Mouse (Mus musculus) lung, embryonic 15.5 days (tissue): Measurements from ENCODE around the gene Actn4. TPM values are rescaled to one million over a fixed set of nuclear protein-coding genes. Genes with fewer than 3 reads are reported as not detected.

ENCODE experiments used
- ATAC-seq: fragments of 200-750 bp; cut with Nextera tagmentation; 2 replicates; pipeline ENCODE4 v1.8.0; 2017; ENCODE audit warnings: moderate number of reproducible peaks, borderline replicate concordance; ENCODE audit not compliant: low FRiP score, low TSS enrichment; ENCODE audit errors: extremely low read depth
- H3K27ac ChIP-seq: fragments of 300-500 bp; sonication (generic); 2 replicates; pipeline ENCODE4 v1.5.1; 2015; ENCODE audit warnings: moderate library complexity, mild to moderate bottlenecking, inconsistent platforms
- H3K27me3 ChIP-seq: fragments of 300-500 bp; sonication (generic); 2 replicates; pipeline ENCODE4 v1.6.1; 2015; ENCODE audit warnings: inconsistent platforms
- H3K36me3 ChIP-seq: fragments of 300-500 bp; sonication (generic); 2 replicates; pipeline ENCODE4 v1.6.1; 2015; ENCODE audit warnings: inconsistent platforms
- H3K4me1 ChIP-seq: fragments of 300-500 bp; sonication (generic); 2 replicates; pipeline ENCODE4 v1.6.1; 2015; ENCODE audit warnings: inconsistent platforms
- H3K4me2 ChIP-seq: fragments of 300-500 bp; sonication (generic); 2 replicates; pipeline ENCODE4 v1.6.1; 2015; ENCODE audit warnings: inconsistent platforms, mild to moderate bottlenecking, moderate library complexity
- H3K4me3 ChIP-seq: fragments of 300-500 bp; sonication (generic); 2 replicates; pipeline ENCODE4 v1.5.1; 2015; ENCODE audit warnings: mild to moderate bottlenecking, inconsistent platforms
- H3K9ac ChIP-seq: fragments of 300-500 bp; sonication (generic); 2 replicates; pipeline ENCODE4 v1.6.1; 2015; ENCODE audit warnings: inconsistent platforms
- H3K9me3 ChIP-seq: fragments of 300-500 bp; sonication (generic); 2 replicates; pipeline ENCODE4 v1.6.1; 2016; ENCODE audit warnings: inconsistent platforms
- WGBS: fragments of 180-500 bp; shearing (Covaris S2); methylation state at CpG from one replicate; pipeline ENCODE4 v1.1.7; 2015; 5-methylcytosine and 5-hydroxymethylcytosine counted together
- polyA plus RNA-seq: library from polyadenylated mRNA; unstranded; fragments of >200 nt; fragmentation: Nextera tagmentation; extraction: Ambion mirVana; gene quantifications from 2 replicates; pipeline ENCODE4 v1.2.1, GENCODE M21; 2015

Gene Actn4
- polyA plus RNA-seq, 1 experiment from 2014 or later, result 302 TPM

- 31% methylated on average over 6 of the region's 6 CpGs for WGBS
- Histone ChIP-seq H3K36me3 (no peaks in the 10 kb centered on the region), H3K27me3 (no peaks in the 10 kb centered on the region), H3K27ac (peak overlapping the region; percentile 93), H3K9ac (peak overlapping the region; percentile 18; the same call in 1 of the 2 replicates), H3K9me3 (no peaks in the 10 kb centered on the region), H3K4me3 (no peak overlapping the region), H3K4me1 (peaks cover 96% of the 10 kb centered on the region), H3K4me2 (peak overlapping the region; percentile 32)
- no peak for ATAC-seq
Measured at GRCm38 (mm10) chr7:28944756-28945415, 17.3 kb downstream of the Actn4 start.

- Histone ChIP-seq H3K36me3 (no peaks in the 10 kb centered on the region), H3K27me3 (no peaks in the 10 kb centered on the region), H3K9ac (no peak overlapping the region), H3K27ac (peak overlapping the region; percentile 93), H3K4me2 (0 out of 2 replicates have a peak overlapping the region, but pooled peaks have one; percentile 0), H3K9me3 (no peaks in the 10 kb centered on the region), H3K4me1 (peaks cover 95% of the 10 kb centered on the region), H3K4me3 (no peak overlapping the region)
- WGBS, result 45% methylated on average over 5 of the region's 5 CpGs
- no peak for ATAC-seq
Measured at GRCm38 (mm10) chr7:28943451-28944180, 18.5 kb downstream of the Actn4 start.

GRCm38 (mm10) chr7:28941542-28941941 lies 20.6 kb downstream of the Actn4 start:
- H3K27ac ChIP-seq, result peak overlapping the region; percentile 85
- no peak overlapping the region for H3K9ac ChIP-seq
- WGBS, result 39% methylated on average over 4 of the region's 4 CpGs
- no peaks in the 10 kb centered on the region for H3K9me3 ChIP-seq
- H3K36me3 ChIP-seq, result no peaks in the 10 kb centered on the region
- no peak for ATAC-seq
- no peaks in the 10 kb centered on the region for H3K27me3 ChIP-seq
- H3K4me1 ChIP-seq, result peaks cover 83% of the 10 kb centered on the region
- no peak overlapping the region for H3K4me2 ChIP-seq
- no peak overlapping the region for H3K4me3 ChIP-seq

- H3K4me1 ChIP-seq, result peaks cover 83% of the 10 kb centered on the region
- ATAC-seq, result no peak
- H3K27me3 ChIP-seq, result no peaks in the 10 kb centered on the region
- WGBS, result 51% methylated on average over 4 of the region's 4 CpGs
- no peak overlapping the region for H3K4me2 ChIP-seq
- H3K4me3 ChIP-seq, result no peak overlapping the region
- no peaks in the 10 kb centered on the region for H3K9me3 ChIP-seq
- H3K36me3 ChIP-seq, result no peaks in the 10 kb centered on the region
- H3K27ac ChIP-seq, result peak overlapping the region; percentile 85
- H3K9ac ChIP-seq, result no peak overlapping the region
Measured at GRCm38 (mm10) chr7:28941129-28941528, 21.0 kb downstream of the Actn4 start.

- ATAC-seq, result no peak
- Histone ChIP-seq H3K36me3 (no peaks in the 10 kb centered on the region), H3K27me3 (no peaks in the 10 kb centered on the region), H3K4me3 (no peak overlapping the region), H3K4me2 (no peak overlapping the region), H3K9me3 (no peaks in the 10 kb centered on the region), H3K9ac (no peak overlapping the region), H3K4me1 (peaks cover 70% of the 10 kb centered on the region), H3K27ac (0 out of 2 replicates have a peak overlapping the region, but pooled peaks have one; percentile 85)
- 67% methylated on average over 7 of the region's 7 CpGs for WGBS
Measured at GRCm38 (mm10) chr7:28939418-28940183, 22.5 kb downstream of the Actn4 start.

GRCm38 (mm10) chr7:28938654-28939053 lies 23.5 kb downstream of the Actn4 start:
- H3K27ac ChIP-seq, result 0 out of 2 replicates have a peak overlapping the region, but pooled peaks have one; percentile 37
- 80% methylated on average over 4 of the region's 4 CpGs for WGBS
- no peak overlapping the region for H3K4me2 ChIP-seq
- peaks cover 62% of the 10 kb centered on the region for H3K4me1 ChIP-seq
- H3K27me3 ChIP-seq, result no peaks in the 10 kb centered on the region
- no peak overlapping the region for H3K9ac ChIP-seq
- no peak overlapping the region for H3K4me3 ChIP-seq
- no peaks in the 10 kb centered on the region for H3K9me3 ChIP-seq
- ATAC-seq, result no peak
- H3K36me3 ChIP-seq, result no peaks in the 10 kb centered on the region

- H3K36me3 ChIP-seq, result no peaks in the 10 kb centered on the region
- no peak overlapping the region for H3K9ac ChIP-seq
- no peaks in the 10 kb centered on the region for H3K9me3 ChIP-seq
- H3K4me3 ChIP-seq, result no peak overlapping the region
- H3K4me2 ChIP-seq, result no peak overlapping the region
- no peaks in the 10 kb centered on the region for H3K27me3 ChIP-seq
- 50% methylated on average over 4 of the region's 4 CpGs for WGBS
- ATAC-seq, result no peak
- H3K27ac ChIP-seq, result peak overlapping the region; percentile 40
- peaks cover 58% of the 10 kb centered on the region for H3K4me1 ChIP-seq
Measured at GRCm38 (mm10) chr7:28936787-28937186, 25.4 kb downstream of the Actn4 start.

GRCm38 (mm10) chr7:28933825-28934224 lies 28.3 kb downstream of the Actn4 start:
- H3K4me2 ChIP-seq, result no peak overlapping the region
- no peak for ATAC-seq
- H3K36me3 ChIP-seq, result no peaks in the 10 kb centered on the region
- H3K4me3 ChIP-seq, result no peak overlapping the region
- H3K27ac ChIP-seq, result no peak overlapping the region
- WGBS, result 84% methylated on average over 2 of the region's 2 CpGs
- no peak overlapping the region for H3K9ac ChIP-seq
- no peaks in the 10 kb centered on the region for H3K9me3 ChIP-seq
- no peaks in the 10 kb centered on the region for H3K27me3 ChIP-seq
- peaks cover 59% of the 10 kb centered on the region for H3K4me1 ChIP-seq

GRCm38 (mm10) chr7:28932421-28933041 lies 29.6 kb downstream of the Actn4 start:
- H3K4me3 ChIP-seq, result no peak overlapping the region
- 57% methylated on average over 6 of the region's 6 CpGs for WGBS
- no peaks in the 10 kb centered on the region for H3K36me3 ChIP-seq
- H3K9me3 ChIP-seq, result no peaks in the 10 kb centered on the region
- H3K9ac ChIP-seq, result no peak overlapping the region
- peak; percentile 25; the same call in 1 of the 2 replicates for ATAC-seq
- H3K27ac ChIP-seq, result peak overlapping the region; percentile 69
- peaks cover 58% of the 10 kb centered on the region for H3K4me1 ChIP-seq
- no peak overlapping the region for H3K4me2 ChIP-seq
- H3K27me3 ChIP-seq, result no peaks in the 10 kb centered on the region

- Histone ChIP-seq H3K9ac (no peak overlapping the region), H3K4me2 (no peak overlapping the region; the same call in 1 of the 2 replicates), H3K27ac (peak overlapping the region; percentile 69), H3K4me1 (peaks cover 55% of the 10 kb centered on the region), H3K27me3 (no peaks in the 10 kb centered on the region), H3K4me3 (no peak overlapping the region), H3K36me3 (no peaks in the 10 kb centered on the region), H3K9me3 (no peaks in the 10 kb centered on the region)
- peak; percentile 13; the same call in 1 of the 2 replicates for ATAC-seq
- WGBS, result 62% methylated on average over 4 of the region's 4 CpGs
Measured at GRCm38 (mm10) chr7:28931695-28932039, 30.5 kb downstream of the Actn4 start.

GRCm38 (mm10) chr7:28931032-28931694 lies 31.0 kb downstream of the Actn4 start:
- no peaks in the 10 kb centered on the region for H3K36me3 ChIP-seq
- H3K4me1 ChIP-seq, result peaks cover 55% of the 10 kb centered on the region
- no peak overlapping the region for H3K9ac ChIP-seq
- peak overlapping the region; percentile 83 for H3K27ac ChIP-seq
- no peak overlapping the region for H3K4me3 ChIP-seq
- no peak overlapping the region; the same call in 1 of the 2 replicates for H3K4me2 ChIP-seq
- ATAC-seq, result peak; percentile 47; the same call in 1 of the 2 replicates
- no peaks in the 10 kb centered on the region for H3K9me3 ChIP-seq
- 64% methylated on average over 7 of the region's 7 CpGs for WGBS
- H3K27me3 ChIP-seq, result no peaks in the 10 kb centered on the region
